Mouse (Mus musculus): ENCODE data around the gene Cdk5r2.

- no peak for TF ChIP-seq GATA1 (IDR thresholded peaks at IDR 0.05; ENCODE audit: low read length)
- TF ChIP-seq TAL1 (IDR thresholded peaks at IDR 0.05; ENCODE audit: low read length) = no peak
Observed at GRCm38 (mm10) chr1:74806360-74807311, 48.1 kb upstream of the Cdk5r2 start.

Data from erythroblast, embryonic 14.5 days (primary cell).